Mouse (Mus musculus) macrophage (primary cell): ENCODE data around the gene Ankrd45. TPM values are rescaled to one million over a fixed set of nuclear protein-coding genes. Genes with fewer than 3 reads are reported as not detected.
"Not testable (repeated sequence)": the region's sequence is repeated elsewhere in the genome, so short reads cannot be mapped to it uniquely, and the experiment has no call there.

ENCODE experiments used
- H3K27ac ChIP-seq: fragments of 350-480 bp; formaldehyde crosslinking; 2 replicates; pipeline ENCODE4 v1.9.0; 2021
- H3K36me3 ChIP-seq: fragments of 350-480 bp; formaldehyde crosslinking; 2 replicates; pipeline ENCODE4 v1.9.0; 2021; ENCODE audit errors: inconsistent target
- H3K4me3 ChIP-seq: fragments of 350-480 bp; formaldehyde crosslinking; 2 replicates; pipeline ENCODE4 v1.9.0; 2021; ENCODE audit errors: inconsistent target
- H3K79me2 ChIP-seq: fragments of 350-480 bp; formaldehyde crosslinking; 2 replicates; pipeline ENCODE4 v1.9.0; 2021; ENCODE audit errors: inconsistent target
- WGBS: methylation state at CpG from one replicate; pipeline ENCODE4 v1.1.7; 2026; ENCODE audit warnings: inconsistent platforms; ENCODE audit not compliant: missing documents; 5-methylcytosine and 5-hydroxymethylcytosine counted together
- polyA plus RNA-seq: library from polyadenylated mRNA; stranded (reverse); fragments of 250-400 nt; gene quantifications from 3 replicates; pipeline ENCODE4 v1.2.4, GENCODE M21; 2018; ENCODE audit warnings: inconsistent platforms

Ankrd45 gene
- polyA plus RNA-seq, 1 experiment from 2014 or later: not detected

- no peak overlapping the region for H3K4me3 ChIP-seq
- H3K27ac ChIP-seq: no peak overlapping the region
- WGBS: 53% methylated on average over 6 of the region's 6 CpGs
- no peaks in the 10 kb centered on the region for H3K36me3 ChIP-seq
- no peaks in the 10 kb centered on the region for H3K79me2 ChIP-seq
These were observed 8.6 kb downstream of the Ankrd45 start for GRCm38 (mm10) chr1:161151098-161151497.

GRCm38 (mm10) chr1:161156546-161156945, 14.1 kb downstream of the Ankrd45 start:
- H3K4me3 ChIP-seq: no peak overlapping the region
- H3K36me3 ChIP-seq: no peaks in the 10 kb centered on the region
- 11% methylated on average over 10 of the region's 10 CpGs for WGBS
- no peak overlapping the region for H3K27ac ChIP-seq
- no peaks in the 10 kb centered on the region for H3K79me2 ChIP-seq

- 98% methylated on average over 3 of the region's 3 CpGs for WGBS
- Histone ChIP-seq H3K36me3 (no peaks in the 10 kb centered on the region), H3K79me2 (no peaks in the 10 kb centered on the region), H3K27ac (no peak within 1 kb of the TSS), H3K4me3 (no peak within 1 kb of the TSS)
These were observed 16.7 kb downstream of the Ankrd45 start, which contains the start of gene Tex50 for GRCm38 (mm10) chr1:161159214-161159613. Tex50 (minus strand) TSS chr1:161159314.

- Histone ChIP-seq H3K27ac (no peak overlapping the region), H3K36me3 (no peaks in the 10 kb centered on the region), H3K4me3 (no peak overlapping the region), H3K79me2 (no peaks in the 10 kb centered on the region)
- WGBS: 69% methylated on average over 4 of the region's 4 CpGs
These were observed 17.8 kb downstream of the Ankrd45 start for GRCm38 (mm10) chr1:161160266-161160665.

- H3K79me2 ChIP-seq: no peaks in the 10 kb centered on the region
- no peak overlapping the region for H3K4me3 ChIP-seq
- no peak overlapping the region for H3K27ac ChIP-seq
- WGBS: 2% methylated on average over 40 of the region's 40 CpGs
- no peaks in the 10 kb centered on the region for H3K36me3 ChIP-seq
These were observed 28.2 kb downstream of the Ankrd45 start for GRCm38 (mm10) chr1:161170651-161171050.

GRCm38 (mm10) chr1:161180674-161181073, 38.2 kb downstream of the Ankrd45 start:
- Histone ChIP-seq H3K79me2 (no peaks in the 10 kb centered on the region), H3K36me3 (no peaks in the 10 kb centered on the region), H3K27ac (no peak overlapping the region), H3K4me3 (no peak overlapping the region)
- WGBS: 66% methylated on average over 8 of the region's 8 CpGs

- H3K79me2 ChIP-seq: no peaks in the 10 kb centered on the region
- H3K36me3 ChIP-seq: no peaks in the 10 kb centered on the region
- 92% methylated on average over 8 of the region's 9 CpGs for WGBS
- no peak overlapping the region for H3K4me3 ChIP-seq
- no peak overlapping the region for H3K27ac ChIP-seq
These were observed 39.9 kb downstream of the Ankrd45 start for GRCm38 (mm10) chr1:161182386-161182785.

GRCm38 (mm10) chr1:161183677-161184076, 41.2 kb downstream of the Ankrd45 start:
- peak overlapping the region; percentile 8; the same call in 1 of the 2 replicates for H3K4me3 ChIP-seq
- no peaks in the 10 kb centered on the region for H3K36me3 ChIP-seq
- WGBS: 40% methylated on average over 9 of the region's 9 CpGs
- H3K79me2 ChIP-seq: no peaks in the 10 kb centered on the region
- no peak overlapping the region for H3K27ac ChIP-seq

GRCm38 (mm10) chr1:161185431-161185830, 42.9 kb downstream of the Ankrd45 start:
- no peaks in the 10 kb centered on the region for H3K79me2 ChIP-seq

GRCm38 (mm10) chr1:161190253-161190910, 47.9 kb downstream of the Ankrd45 start:
- Histone ChIP-seq H3K27ac (no peak overlapping the region), H3K36me3 (no peaks in the 10 kb centered on the region), H3K4me3 (no peak overlapping the region), H3K79me2 (no peaks in the 10 kb centered on the region)
- WGBS: 55% methylated on average over 9 of the region's 9 CpGs

More at GRCm38 (mm10) chr1:161185431-161185830, 42.9 kb downstream of the Ankrd45 start:
- Histone ChIP-seq H3K27ac (no peak overlapping the region), H3K4me3 (no peak overlapping the region), H3K36me3 (no peaks in the 10 kb centered on the region)
- WGBS: 93% methylated on average over 3 of the region's 3 CpGs

GRCm38 (mm10) chr1:161195541-161196351, 53.3 kb downstream of the Ankrd45 start:
- WGBS: 2% methylated on average over 16 of the region's 16 CpGs
- H3K79me2 ChIP-seq: no peaks in the 10 kb centered on the region
- peak overlapping the region; percentile 34 for H3K4me3 ChIP-seq
- H3K36me3 ChIP-seq: no peaks in the 10 kb centered on the region
- H3K27ac ChIP-seq: no peak overlapping the region

- H3K27ac ChIP-seq, H3K79me2 ChIP-seq, H3K36me3 ChIP-seq, H3K4me3 ChIP-seq: not testable (repeated sequence)
- WGBS: 39% methylated on average over 8 of the region's 11 CpGs
These were observed 53.9 kb downstream of the Ankrd45 start for GRCm38 (mm10) chr1:161196364-161196763.

- no peaks in the 10 kb centered on the region for H3K36me3 ChIP-seq
- no peaks in the 10 kb centered on the region for H3K79me2 ChIP-seq
- WGBS: 70% methylated on average over 5 of the region's 5 CpGs
- no peak overlapping the region for H3K27ac ChIP-seq
- H3K4me3 ChIP-seq: no peak overlapping the region
These were observed 57.4 kb downstream of the Ankrd45 start for GRCm38 (mm10) chr1:161199856-161200255.

GRCm38 (mm10) chr1:161214465-161214864, 72.0 kb downstream of the Ankrd45 start:
- Histone ChIP-seq H3K4me3 (no peak overlapping the region), H3K36me3 (no peaks in the 10 kb centered on the region), H3K27ac (no peak overlapping the region), H3K79me2 (no peaks in the 10 kb centered on the region)
- WGBS: 42% methylated on average over 4 of the region's 4 CpGs

- Histone ChIP-seq H3K4me3 (no peak overlapping the region), H3K27ac (no peak overlapping the region), H3K79me2 (no peaks in the 10 kb centered on the region), H3K36me3 (no peaks in the 10 kb centered on the region)
- WGBS: 67% methylated on average over 3 of the region's 3 CpGs
These were observed 77.3 kb downstream of the Ankrd45 start for GRCm38 (mm10) chr1:161219816-161220215.
